Mouse (Mus musculus): ENCODE measurements around the gene Olfr592. TPM values are rescaled to one million over a fixed set of nuclear protein-coding genes. Genes with fewer than 3 reads are reported as not detected.

Olfr592 gene
- polyA plus RNA-seq (2012; rRNA removed) = not detected in 2 replicates

DNA sequence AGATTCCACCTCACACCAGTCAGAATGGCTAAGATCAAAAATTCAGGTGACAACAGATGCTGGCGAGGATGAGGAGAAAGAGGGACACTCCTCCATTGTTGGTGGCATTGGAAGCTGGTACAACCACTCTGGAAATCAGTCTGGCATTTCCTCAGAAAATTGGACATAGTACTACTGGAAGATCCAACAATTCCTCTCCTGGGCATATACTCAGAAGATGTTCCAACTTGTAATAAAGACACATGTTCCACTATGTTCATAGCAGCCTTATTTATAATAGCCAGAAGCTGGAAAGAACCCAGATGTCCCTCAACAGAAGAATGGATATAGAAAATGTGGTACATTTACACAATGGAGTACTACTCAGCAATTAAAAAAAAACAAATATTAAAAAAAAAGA is at the start of gene Olfr592:
Olfr592 (plus strand) TSS at position 301 of the 400 bp plus-strand sequence.

DNA sequence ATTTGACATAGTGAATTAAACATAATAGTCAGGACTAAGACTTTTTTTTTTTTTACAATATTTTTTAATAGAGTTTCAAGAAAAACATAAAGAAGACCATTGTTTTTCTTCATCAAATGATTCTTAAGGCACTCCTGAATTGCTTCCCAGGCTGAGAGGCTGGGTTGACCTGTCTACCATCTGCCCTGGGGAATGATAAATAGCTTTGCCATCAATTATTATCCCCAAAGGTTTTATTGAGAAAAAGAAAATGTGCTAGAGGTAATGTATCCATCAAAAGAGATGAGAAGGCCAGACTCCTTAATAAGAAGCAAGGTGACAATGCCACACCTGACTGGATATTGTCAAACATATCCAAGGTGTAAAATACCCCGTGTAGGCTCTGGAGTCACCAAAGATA is 44.0 kb upstream of the Olfr592 start, which contains the start of gene Olfr588-ps1:
Olfr588-ps1 (plus strand) TSS at position 301 of the 400 bp plus-strand sequence.

DNA sequence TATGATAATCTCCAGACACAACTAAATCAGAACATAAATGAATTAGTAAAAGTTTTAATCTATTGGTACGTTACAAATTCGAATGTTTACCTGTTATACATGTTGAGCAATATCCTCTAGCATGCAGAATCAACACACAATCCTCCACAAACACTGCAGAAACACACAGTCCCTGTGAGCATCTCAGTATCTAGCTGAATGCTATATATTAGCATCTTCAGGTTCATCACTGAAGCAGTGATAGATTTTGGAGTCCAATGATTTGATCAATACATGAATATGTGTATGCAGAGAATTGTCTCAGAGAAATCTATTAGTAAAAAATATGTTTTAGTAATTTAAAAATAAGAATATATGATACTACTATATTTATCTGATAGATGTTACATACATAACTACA is 28.3 kb upstream of the Olfr592 start, which contains the start of gene Olfr589:
Olfr589 (minus strand) TSS at position 101 of the 400 bp plus-strand sequence.

DNA sequence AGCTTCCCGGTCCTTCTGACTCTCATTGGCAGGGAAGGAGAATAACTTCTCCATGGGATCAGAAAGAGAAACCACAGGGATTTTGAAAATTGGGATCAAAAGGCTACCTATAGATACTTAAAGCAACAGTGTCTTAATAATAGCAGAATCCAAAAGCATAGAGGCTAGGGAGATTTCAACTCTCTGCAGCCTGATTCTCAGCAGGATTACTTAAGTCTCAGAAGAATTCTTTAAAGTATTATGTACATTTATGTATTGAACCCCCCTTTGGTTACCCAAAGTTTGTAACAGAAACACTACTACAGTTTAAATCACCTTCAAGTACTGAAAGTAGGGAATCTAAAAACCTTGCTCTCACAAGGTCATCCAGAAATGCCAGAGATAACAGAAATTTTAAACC is 6.4 kb upstream of the Olfr592 start, which contains the start of gene Olfr591:
Olfr591 (minus strand) TSS at position 101 of the 400 bp plus-strand sequence.

DNA sequence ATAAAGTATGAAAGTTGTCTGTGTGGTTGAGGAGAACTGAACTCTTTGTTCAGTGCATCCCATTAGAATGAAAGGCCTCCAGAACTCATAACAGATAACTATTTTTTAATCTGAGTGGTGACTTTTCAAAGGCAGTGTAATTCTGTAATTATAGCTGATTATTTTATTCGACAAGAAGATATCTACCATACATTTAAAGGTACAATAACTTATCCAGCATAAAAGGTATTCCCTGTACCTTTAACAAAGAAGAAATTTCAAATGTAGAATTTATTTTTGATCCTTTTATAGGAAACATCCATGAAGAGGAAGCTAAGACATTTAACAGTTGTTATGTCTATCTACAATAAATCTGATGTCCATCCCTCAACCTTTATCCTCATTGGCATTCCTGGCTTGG is 27.0 kb downstream of the Olfr592 start, which contains the start of gene Olfr593:
Olfr593 (plus strand) TSS at position 301 of the 400 bp plus-strand sequence.

DNA sequence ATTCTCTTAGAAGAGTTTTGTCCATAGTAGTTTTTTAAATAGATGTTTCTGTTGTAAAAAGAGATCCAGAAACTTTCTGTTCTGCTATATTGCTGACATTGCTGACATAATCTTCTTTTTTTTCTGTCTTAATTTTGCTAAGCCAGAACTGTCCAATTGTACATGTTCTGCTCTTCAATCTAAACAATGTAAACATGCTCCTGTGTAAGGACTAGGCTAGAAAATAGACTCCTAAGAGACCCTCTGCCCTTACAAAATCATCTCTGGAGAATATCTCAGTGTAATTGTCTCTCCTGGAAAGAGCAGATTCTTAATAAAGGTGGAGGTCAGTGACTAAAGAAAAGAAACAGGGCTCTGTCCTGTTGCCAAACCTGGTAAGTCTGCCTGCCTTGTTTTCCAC is 32.1 kb downstream of the Olfr592 start, which contains the start of gene Olfr594:
Olfr594 (plus strand) TSS at position 301 of the 400 bp plus-strand sequence.

Other genes with a start within 250 kb of the Olfr592 start
- gene Olfr573-ps1, start 242.2 kb upstream of the Olfr592 start, polyA plus RNA-seq (2012; rRNA removed) = not detected in 2 replicates
- not detected in 2 replicates for gene Olfr574, start 236.3 kb upstream of the Olfr592 start, polyA plus RNA-seq (2012; rRNA removed)
- gene Olfr575, start 226.0 kb upstream of the Olfr592 start, polyA plus RNA-seq (2012; rRNA removed) = not detected in 2 replicates
- not detected in 2 replicates for gene Olfr576, start 222.1 kb upstream of the Olfr592 start, polyA plus RNA-seq (2012; rRNA removed)
- gene Olfr577, start 208.9 kb upstream of the Olfr592 start, polyA plus RNA-seq (2012; rRNA removed) = not detected in 2 replicates
- gene Olfr578, start 195.5 kb upstream of the Olfr592 start, polyA plus RNA-seq (2012; rRNA removed) = not detected in 2 replicates
- not detected in 2 replicates for gene Olfr582, start 146.8 kb upstream of the Olfr592 start, polyA plus RNA-seq (2012; rRNA removed)
- gene Olfr583, start 133.5 kb upstream of the Olfr592 start, polyA plus RNA-seq (2012; rRNA removed) = not detected in 2 replicates
- gene Olfr584, start 102.9 kb upstream of the Olfr592 start, polyA plus RNA-seq (2012; rRNA removed) = not detected in 2 replicates
- not detected in 2 replicates for gene Olfr585, start 87.1 kb upstream of the Olfr592 start, polyA plus RNA-seq (2012; rRNA removed)
- not detected in 2 replicates for gene Olfr586, start 59.2 kb upstream of the Olfr592 start, polyA plus RNA-seq (2012; rRNA removed)
- not detected in 2 replicates for gene Olfr588-ps1, start 43.9 kb upstream of the Olfr592 start, polyA plus RNA-seq (2012; rRNA removed)
- not detected in 2 replicates for gene Olfr589, start 28.4 kb upstream of the Olfr592 start, polyA plus RNA-seq (2012; rRNA removed)
- not detected in 2 replicates for gene Olfr591, start 6.5 kb upstream of the Olfr592 start, polyA plus RNA-seq (2012; rRNA removed)
- not detected in 2 replicates for gene Olfr593, start 27.1 kb downstream of the Olfr592 start, polyA plus RNA-seq (2012; rRNA removed)
- not detected in 2 replicates for gene Olfr594, start 32.2 kb downstream of the Olfr592 start, polyA plus RNA-seq (2012; rRNA removed)
- gene Usp17ld, start 67.7 kb downstream of the Olfr592 start, polyA plus RNA-seq (2012; rRNA removed) = not detected in 2 replicates
- not detected in 2 replicates for gene Olfr596, start 120.8 kb downstream of the Olfr592 start, polyA plus RNA-seq (2012; rRNA removed)
- not detected in 2 replicates for gene Olfr597, start 131.5 kb downstream of the Olfr592 start, polyA plus RNA-seq (2012; rRNA removed)
- not detected in 2 replicates for gene Olfr598, start 138.8 kb downstream of the Olfr592 start, polyA plus RNA-seq (2012; rRNA removed)
- not detected in 2 replicates for gene Olfr599, start 151.1 kb downstream of the Olfr592 start, polyA plus RNA-seq (2012; rRNA removed)
- gene Olfr600, start 164.9 kb downstream of the Olfr592 start, polyA plus RNA-seq (2012; rRNA removed) = not detected in 2 replicates
- gene Olfr601, start 177.9 kb downstream of the Olfr592 start, polyA plus RNA-seq (2012; rRNA removed) = not detected in 2 replicates
- gene Olfr603, start 201.4 kb downstream of the Olfr592 start, polyA plus RNA-seq (2012; rRNA removed) = not detected in 2 replicates
- 0.07 TPM in 1 of 2 replicates, not detected in the other for gene Usp17lc, start 230.3 kb downstream of the Olfr592 start, polyA plus RNA-seq (2012; rRNA removed)